Mouse (Mus musculus) layer of hippocampus, postnatal 25 days (tissue): ENCODE measurements around the gene Nfkb1. TPM values are rescaled to one million over a fixed set of nuclear protein-coding genes. Genes with fewer than 3 reads are reported as not detected.

Experiments used
- DNase-seq, 2 experiments: peaks; one replicate each; pipeline ENCODE4 v3.0.0; 2022; ENCODE audit warnings: mixed read lengths in 2 of 2, low spot score in 1 of 2; ENCODE audit errors: extremely low spot score in 1 of 2
- total RNA-seq, 2 experiments: library from RNA; stranded (reverse); gene quantifications; 2 replicates each; pipeline ENCODE4 v1.2.3; 2021

Nfkb1 gene
- total RNA-seq, 2 experiments from 2014 or later, result 20.5 to 25.2 TPM

GRCm38 (mm10) chr3:135635646-135636434 lies 55.5 kb downstream of the Nfkb1 start:
- no peak for DNase-seq

- no peak for DNase-seq
Observed at GRCm38 (mm10) chr3:135635030-135635429, 56.3 kb downstream of the Nfkb1 start.

GRCm38 (mm10) chr3:135634275-135634674 lies 57.1 kb downstream of the Nfkb1 start:
- no peak for DNase-seq

GRCm38 (mm10) chr3:135631856-135632255 lies 59.5 kb downstream of the Nfkb1 start:
- DNase-seq, result no peak

- no peak for DNase-seq
Observed at GRCm38 (mm10) chr3:135631096-135631457, 60.3 kb downstream of the Nfkb1 start.

- DNase-seq, result no peak
Observed at GRCm38 (mm10) chr3:135630430-135631095, 60.8 kb downstream of the Nfkb1 start.

- DNase-seq, result no peak
Observed at GRCm38 (mm10) chr3:135629830-135630355, 61.5 kb downstream of the Nfkb1 start.

GRCm38 (mm10) chr3:135628706-135629169 lies 62.6 kb downstream of the Nfkb1 start:
- no peak for DNase-seq

- DNase-seq, result no peak
Observed at GRCm38 (mm10) chr3:135628000-135628705, 63.2 kb downstream of the Nfkb1 start.

- DNase-seq, result no peak
Observed at GRCm38 (mm10) chr3:135625290-135625689, 66.1 kb downstream of the Nfkb1 start.

GRCm38 (mm10) chr3:135616730-135617129 lies 74.6 kb downstream of the Nfkb1 start:
- no peak for DNase-seq

- DNase-seq, result no peak
Observed at GRCm38 (mm10) chr3:135614376-135614775, 77.0 kb downstream of the Nfkb1 start.

GRCm38 (mm10) chr3:135610221-135610620 lies 81.1 kb downstream of the Nfkb1 start:
- no peak for DNase-seq

GRCm38 (mm10) chr3:135607660-135608473 lies 83.5 kb downstream of the Nfkb1 start:
- no peak for DNase-seq

GRCm38 (mm10) chr3:135607021-135607420 lies 84.3 kb downstream of the Nfkb1 start:
- no peak for DNase-seq

GRCm38 (mm10) chr3:135606592-135606991 lies 84.8 kb downstream of the Nfkb1 start:
- DNase-seq, result no peak

GRCm38 (mm10) chr3:135605474-135605873 lies 85.9 kb downstream of the Nfkb1 start:
- no peak for DNase-seq

GRCm38 (mm10) chr3:135604626-135605417 lies 86.5 kb downstream of the Nfkb1 start:
- DNase-seq, result no peak

- DNase-seq, result no peak
Observed at GRCm38 (mm10) chr3:135602731-135603130, 88.6 kb downstream of the Nfkb1 start.
